Mouse (Mus musculus): ENCODE measurements around the gene E2f4. TPM values are rescaled to one million over a fixed set of nuclear protein-coding genes. Genes with fewer than 3 reads are reported as not detected.

E2f4 gene
- polyA plus RNA-seq, 1 experiment from 2014 or later, result 44.9 TPM

GRCm38 (mm10) chr8:105349096-105349771, 51.8 kb downstream of the E2f4 start:
- WGBS, result 0% methylated on average over 45 of the region's 48 CpGs
- H3K4me2 ChIP-seq (ENCODE audit: low read length), result peak overlapping the region; percentile 94
- H3K27ac ChIP-seq (ENCODE audit: low read length), result peak overlapping the region; percentile 68
- no peaks in the 10 kb centered on the region for H3K36me3 ChIP-seq (ENCODE audit: control insufficient read depth, insufficient read depth)
- peak overlapping the region; percentile 81 for H3K9ac ChIP-seq (replicated peaks; ENCODE audit: low read depth, low read length)
- H3K9me3 ChIP-seq (ENCODE audit: control insufficient read depth, low read length), result no peaks in the 10 kb centered on the region
- H3K4me3 ChIP-seq (replicated peaks; ENCODE audit: low read length), result peak overlapping the region; percentile 75
- H3K27me3 ChIP-seq (replicated peaks; ENCODE audit: control insufficient read depth, insufficient read depth, low read length), result no peaks in the 10 kb centered on the region
- H3K4me1 ChIP-seq (replicated peaks; ENCODE audit: control insufficient read depth, insufficient read depth, low read length), result peaks cover 32% of the 10 kb centered on the region
- peak; percentile 26 for ATAC-seq

GRCm38 (mm10) chr8:105350186-105350585, 52.7 kb downstream of the E2f4 start:
- Histone ChIP-seq H3K9me3 (ENCODE audit: control insufficient read depth, low read length) (no peaks in the 10 kb centered on the region), H3K9ac (replicated peaks; ENCODE audit: low read depth, low read length) (no peak overlapping the region; the same call in 1 of the 2 replicates), H3K27me3 (replicated peaks; ENCODE audit: control insufficient read depth, insufficient read depth, low read length) (no peaks in the 10 kb centered on the region), H3K36me3 (ENCODE audit: control insufficient read depth, insufficient read depth) (no peaks in the 10 kb centered on the region), H3K4me1 (replicated peaks; ENCODE audit: control insufficient read depth, insufficient read depth, low read length) (peaks cover 32% of the 10 kb centered on the region), H3K27ac (ENCODE audit: low read length) (no peak overlapping the region), H3K4me2 (ENCODE audit: low read length) (peak overlapping the region; percentile 94), H3K4me3 (replicated peaks; ENCODE audit: low read length) (peak overlapping the region; percentile 75)
- 29% methylated on average over 7 of the region's 7 CpGs for WGBS
- no peak for ATAC-seq

- no peak for ATAC-seq
- Histone ChIP-seq H3K27me3 (replicated peaks; ENCODE audit: control insufficient read depth, insufficient read depth, low read length) (no peaks in the 10 kb centered on the region), H3K9ac (replicated peaks; ENCODE audit: low read depth, low read length) (no peak overlapping the region), H3K9me3 (ENCODE audit: control insufficient read depth, low read length) (no peaks in the 10 kb centered on the region), H3K4me1 (replicated peaks; ENCODE audit: control insufficient read depth, insufficient read depth, low read length) (peaks cover 15% of the 10 kb centered on the region), H3K36me3 (ENCODE audit: control insufficient read depth, insufficient read depth) (peaks cover 4% of the 10 kb centered on the region; the same call in 1 of the 2 replicates), H3K4me3 (replicated peaks; ENCODE audit: low read length) (no peak overlapping the region), H3K27ac (ENCODE audit: low read length) (no peak overlapping the region), H3K4me2 (ENCODE audit: low read length) (no peak overlapping the region)
- WGBS, result 75% methylated on average over 8 of the region's 8 CpGs
Observed at GRCm38 (mm10) chr8:105353583-105354135, 56.2 kb downstream of the E2f4 start.

GRCm38 (mm10) chr8:105354549-105354948, 57.1 kb downstream of the E2f4 start:
- Histone ChIP-seq H3K4me3 (replicated peaks; ENCODE audit: low read length) (no peak overlapping the region), H3K4me2 (ENCODE audit: low read length) (no peak overlapping the region), H3K27ac (ENCODE audit: low read length) (no peak overlapping the region), H3K27me3 (replicated peaks; ENCODE audit: control insufficient read depth, insufficient read depth, low read length) (no peaks in the 10 kb centered on the region), H3K4me1 (replicated peaks; ENCODE audit: control insufficient read depth, insufficient read depth, low read length) (peaks cover 14% of the 10 kb centered on the region), H3K36me3 (ENCODE audit: control insufficient read depth, insufficient read depth) (peaks cover 4% of the 10 kb centered on the region; the same call in 1 of the 2 replicates), H3K9ac (replicated peaks; ENCODE audit: low read depth, low read length) (no peak overlapping the region), H3K9me3 (ENCODE audit: control insufficient read depth, low read length) (no peaks in the 10 kb centered on the region)
- WGBS, result 92% methylated on average over 4 of the region's 4 CpGs
- no peak for ATAC-seq

MicroRNA genes within 50 kb of the gene (microRNA counts, 519-probe panel; counts per million panel counts)
- 2,419 counts per million, percentile 57 among the panel's probes with 10 or more counts for microRNA mmu-miR-328

Small RNA genes within 50 kb of the gene (microRNA-seq; reads per million reads assigned to microRNA genes)
- gene Gm27320, result not detected
- gene Mir328, result 363 reads per million, percentile 70 among the genes with 10 or more reads in this experiment

Other genes with a start within 250 kb of the E2f4 start
- gene Ces3a, start 249.1 kb upstream of the E2f4 start, polyA plus RNA-seq (2015; fragmentation: Nextera tagmentation; extraction: Ambion mirVana), result not detected in 2 replicates
- gene Ces3b, start 213.9 kb upstream of the E2f4 start, polyA plus RNA-seq (2015; fragmentation: Nextera tagmentation; extraction: Ambion mirVana), result not detected in 2 replicates
- 0.11 and 0.29 TPM in 2 replicates for gene Ces4a, start 165.9 kb upstream of the E2f4 start, polyA plus RNA-seq (2015; fragmentation: Nextera tagmentation; extraction: Ambion mirVana)
- gene Cbfb, start 127.0 kb upstream of the E2f4 start, polyA plus RNA-seq (2015; fragmentation: Nextera tagmentation; extraction: Ambion mirVana), result 34.2 and 40.1 TPM in 2 replicates
- 34.3 and 35.7 TPM in 2 replicates for gene D230025D16Rik, start 72.5 kb upstream of the E2f4 start, polyA plus RNA-seq (2015; fragmentation: Nextera tagmentation; extraction: Ambion mirVana)
- gene B3gnt9, start 42.5 kb upstream of the E2f4 start, polyA plus RNA-seq (2015; fragmentation: Nextera tagmentation; extraction: Ambion mirVana), result 3.8 and 4.3 TPM in 2 replicates
- 23.4 and 27.3 TPM in 2 replicates for gene Tradd, start 33.1 kb upstream of the E2f4 start, polyA plus RNA-seq (2015; fragmentation: Nextera tagmentation; extraction: Ambion mirVana)
- gene Fbxl8, start 33.0 kb upstream of the E2f4 start, polyA plus RNA-seq (2015; fragmentation: Nextera tagmentation; extraction: Ambion mirVana), result 0.83 and 0.96 TPM in 2 replicates
- 0.25 TPM in 1 of 2 replicates, not detected in the other for gene Hsf4, start 27.9 kb upstream of the E2f4 start, polyA plus RNA-seq (2015; fragmentation: Nextera tagmentation; extraction: Ambion mirVana)
- 1.5 and 2.8 TPM in 2 replicates for gene Nol3, start 21.5 kb upstream of the E2f4 start, polyA plus RNA-seq (2015; fragmentation: Nextera tagmentation; extraction: Ambion mirVana)
- 110 and 125 TPM in 2 replicates for gene 4931428F04Rik, start 7.8 kb upstream of the E2f4 start, polyA plus RNA-seq (2015; fragmentation: Nextera tagmentation; extraction: Ambion mirVana)
- 12.5 and 12.9 TPM in 2 replicates for gene Exoc3l, start 1.6 kb upstream of the E2f4 start, polyA plus RNA-seq (2015; fragmentation: Nextera tagmentation; extraction: Ambion mirVana)
- 0.76 and 1.3 TPM in 2 replicates for gene Elmo3, start 7.9 kb downstream of the E2f4 start, polyA plus RNA-seq (2015; fragmentation: Nextera tagmentation; extraction: Ambion mirVana)
- gene Lrrc29, start 28.6 kb downstream of the E2f4 start, polyA plus RNA-seq (2015; fragmentation: Nextera tagmentation; extraction: Ambion mirVana), result 0.36 and 0.99 TPM in 2 replicates
- 111 and 126 TPM in 2 replicates for gene Tmem208, start 28.7 kb downstream of the E2f4 start, polyA plus RNA-seq (2015; fragmentation: Nextera tagmentation; extraction: Ambion mirVana)
- gene Fhod1, start 50.3 kb downstream of the E2f4 start, polyA plus RNA-seq (2015; fragmentation: Nextera tagmentation; extraction: Ambion mirVana), result 0.43 and 1.2 TPM in 2 replicates
- gene Slc9a5, start 51.2 kb downstream of the E2f4 start, polyA plus RNA-seq (2015; fragmentation: Nextera tagmentation; extraction: Ambion mirVana), result 6.3 and 10.3 TPM in 2 replicates
- gene Plekhg4, start 75.6 kb downstream of the E2f4 start, polyA plus RNA-seq (2015; fragmentation: Nextera tagmentation; extraction: Ambion mirVana), result 1.3 and 1.9 TPM in 2 replicates
- gene Kctd19, start 115.8 kb downstream of the E2f4 start, polyA plus RNA-seq (2015; fragmentation: Nextera tagmentation; extraction: Ambion mirVana), result not detected in 2 replicates
- gene Lrrc36, start 115.9 kb downstream of the E2f4 start, polyA plus RNA-seq (2015; fragmentation: Nextera tagmentation; extraction: Ambion mirVana), result 0.37 and 0.80 TPM in 2 replicates
- gene Tppp3, start 173.9 kb downstream of the E2f4 start, polyA plus RNA-seq (2015; fragmentation: Nextera tagmentation; extraction: Ambion mirVana), result 28.9 and 56.5 TPM in 2 replicates
- gene Zdhhc1, start 199.2 kb downstream of the E2f4 start, polyA plus RNA-seq (2015; fragmentation: Nextera tagmentation; extraction: Ambion mirVana), result 26.3 and 33.3 TPM in 2 replicates
- 0.35 and 0.48 TPM in 2 replicates for gene Hsd11b2, start 221.1 kb downstream of the E2f4 start, polyA plus RNA-seq (2015; fragmentation: Nextera tagmentation; extraction: Ambion mirVana)